Mouse (Mus musculus) embryonic facial prominence, embryonic 12.5 days (tissue): ENCODE data around the gene Pik3r5. TPM values are rescaled to one million over a fixed set of nuclear protein-coding genes. Genes with fewer than 3 reads are reported as not detected.

Experiments used
- ATAC-seq: fragments of 200-750 bp; cut with Nextera tagmentation; 2 replicates; pipeline ENCODE4 v1.8.0; 2017; ENCODE audit not compliant: insufficient number of reproducible peaks, insufficient read depth, low FRiP score, low TSS enrichment
- H3K27ac ChIP-seq: fragments of 300-500 bp; sonication (generic); 2 replicates; pipeline ENCODE4 v1.5.1; 2016; ENCODE audit warnings: mild to moderate bottlenecking
- H3K27me3 ChIP-seq: fragments of 300-500 bp; sonication (generic); 2 replicates; pipeline ENCODE4 v1.6.1; 2016; ENCODE audit warnings: mild to moderate bottlenecking, moderate library complexity
- H3K36me3 ChIP-seq: fragments of 300-500 bp; sonication (generic); 2 replicates; pipeline ENCODE4 v1.6.1; 2016; ENCODE audit warnings: mild to moderate bottlenecking
- H3K4me1 ChIP-seq: fragments of 300-500 bp; sonication (generic); 2 replicates; pipeline ENCODE4 v1.6.1; 2016
- H3K4me2 ChIP-seq: fragments of 300-500 bp; sonication (generic); replicated peaks from 2 replicates; pipeline ENCODE4 v1.6.1; 2016; ENCODE audit warnings: mild to moderate bottlenecking, moderate library complexity
- H3K4me3 ChIP-seq: fragments of 300-500 bp; sonication (generic); 2 replicates; pipeline ENCODE4 v1.5.1; 2016; ENCODE audit warnings: mild to moderate bottlenecking
- H3K9ac ChIP-seq: fragments of 300-500 bp; sonication (generic); 2 replicates; pipeline ENCODE4 v1.6.1; 2016; ENCODE audit warnings: mild to moderate bottlenecking, moderate library complexity
- H3K9me3 ChIP-seq: fragments of 300-500 bp; sonication (generic); 2 replicates; pipeline ENCODE4 v1.6.1; 2016; ENCODE audit warnings: mild to moderate bottlenecking, moderate library complexity
- WGBS: fragments of 180-500 bp; shearing (Covaris S2); methylation state at CpG from one replicate; pipeline ENCODE4 v1.1.7; 2016; 5-methylcytosine and 5-hydroxymethylcytosine counted together
- polyA plus RNA-seq: library from polyadenylated mRNA; unstranded; fragments of >200 nt; fragmentation: Nextera tagmentation; extraction: Ambion mirVana; gene quantifications from 2 replicates; pipeline ENCODE4 v1.2.1, GENCODE M21; 2016

Gene Pik3r5
- polyA plus RNA-seq, 1 experiment from 2014 or later: 0.70 TPM

DNA sequence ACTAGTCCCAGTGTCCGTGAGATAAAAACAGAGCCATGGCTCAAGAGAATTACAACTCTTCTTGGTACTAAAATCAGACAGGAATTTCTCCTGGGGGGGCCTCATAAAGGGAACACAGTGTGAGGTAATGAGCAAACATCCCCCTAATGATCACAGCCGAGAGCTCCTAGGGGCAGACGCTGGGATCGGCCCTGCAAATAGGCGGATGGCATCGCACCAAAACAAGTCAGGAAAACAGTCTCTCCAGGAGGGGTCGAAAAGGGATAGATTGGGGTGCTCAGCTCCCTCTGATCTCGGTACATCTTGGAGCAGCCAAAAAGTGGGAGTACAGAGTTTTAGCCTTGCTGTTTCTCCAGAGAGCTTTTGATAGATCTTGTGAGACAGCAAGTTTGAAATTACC lies 42.3 kb upstream of the Pik3r5 start:
- no peak overlapping the region for H3K27ac ChIP-seq
- no peak for ATAC-seq
- H3K4me1 ChIP-seq: peaks cover 24% of the 10 kb centered on the region
- no peak overlapping the region for H3K4me3 ChIP-seq
- 5% methylated on average over 8 of the region's 8 CpGs for WGBS
- H3K36me3 ChIP-seq: no peaks in the 10 kb centered on the region
- H3K4me2 ChIP-seq: no peak overlapping the region
- no peaks in the 10 kb centered on the region for H3K9me3 ChIP-seq
- H3K27me3 ChIP-seq: peaks cover 93% of the 10 kb centered on the region
- no peak overlapping the region for H3K9ac ChIP-seq

DNA sequence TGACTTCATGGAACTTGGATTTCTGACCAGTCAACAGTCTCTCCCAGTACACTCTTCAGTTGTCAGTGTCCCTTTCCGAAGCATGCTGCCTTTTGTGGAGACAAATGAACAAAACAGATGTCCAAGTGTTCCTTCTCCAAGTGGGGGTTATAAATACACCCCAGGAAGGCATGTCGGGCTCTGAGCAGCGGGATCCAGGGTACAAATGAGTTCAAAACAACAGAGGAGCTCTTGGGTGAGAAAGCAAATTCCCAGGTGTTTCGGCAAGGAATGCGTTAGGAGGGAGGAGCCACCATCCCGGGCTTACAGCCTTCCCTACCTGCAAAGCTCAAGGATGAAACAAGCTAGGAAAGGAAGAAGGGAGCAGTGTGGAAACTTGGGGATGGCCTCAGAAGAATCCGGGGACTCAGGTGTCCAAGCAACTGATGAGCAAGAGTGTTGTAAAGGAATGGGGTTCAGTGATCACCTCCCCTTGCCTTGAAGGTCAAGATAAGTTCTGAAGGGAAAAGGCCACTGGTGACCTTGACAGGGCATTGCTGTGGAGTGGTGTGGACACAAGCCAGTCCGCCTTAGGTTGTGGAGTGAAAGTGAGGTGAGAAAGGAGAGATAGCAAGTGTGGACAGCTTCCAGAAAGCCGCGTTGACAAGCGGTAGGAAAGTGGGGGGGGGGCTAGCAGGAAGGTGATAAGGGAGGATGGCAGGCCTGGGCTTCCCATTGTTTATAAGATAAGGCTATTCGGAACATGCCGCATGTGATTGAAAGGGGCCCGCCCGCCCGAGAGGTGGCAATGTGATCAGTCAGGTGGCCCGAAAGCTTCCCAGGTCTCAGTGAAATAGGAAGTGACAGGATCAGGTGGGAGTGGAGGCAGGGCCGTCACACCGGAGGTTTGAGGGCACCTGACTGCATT lies 41.3 kb upstream of the Pik3r5 start:
- 4% methylated on average over 19 of the region's 19 CpGs for WGBS
- H3K4me2 ChIP-seq: 0 out of 2 replicates have a peak overlapping the region, but pooled peaks have one; percentile 2
- no peak for ATAC-seq
- no peak overlapping the region for H3K27ac ChIP-seq
- H3K9me3 ChIP-seq: no peaks in the 10 kb centered on the region
- H3K27me3 ChIP-seq: peaks cover 93% of the 10 kb centered on the region
- H3K9ac ChIP-seq: no peak overlapping the region
- peaks cover 14% of the 10 kb centered on the region; the same call in 1 of the 2 replicates for H3K4me1 ChIP-seq
- no peaks in the 10 kb centered on the region for H3K36me3 ChIP-seq
- no peak overlapping the region for H3K4me3 ChIP-seq

DNA sequence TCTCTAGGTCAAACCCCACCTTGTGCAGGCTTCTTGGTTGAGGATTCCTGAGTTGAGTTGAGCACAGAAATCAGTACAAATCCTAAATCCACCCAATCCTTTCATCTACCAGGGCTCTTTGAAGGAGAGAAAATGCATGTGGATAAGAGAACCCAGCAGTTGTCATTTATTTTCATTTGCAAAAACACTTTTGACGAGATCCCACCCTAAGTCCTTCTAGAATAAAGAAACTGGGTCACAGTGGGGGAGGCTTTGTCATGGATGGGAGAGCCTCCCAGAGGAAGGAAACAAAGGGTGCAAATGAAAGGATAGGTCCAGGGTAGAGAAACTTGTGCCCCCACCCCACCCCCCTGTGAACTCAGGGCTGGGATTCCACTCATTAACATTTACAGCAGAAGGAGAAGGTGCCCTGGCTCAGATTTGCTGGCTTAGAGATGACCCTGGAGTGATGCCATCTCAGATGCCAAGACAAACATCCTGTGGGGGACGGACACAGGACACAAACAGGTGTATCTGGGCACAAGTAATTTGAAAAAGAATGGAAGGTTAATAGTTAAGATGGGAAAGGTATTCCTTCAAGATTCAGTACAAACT lies 37.9 kb upstream of the Pik3r5 start:
- Histone ChIP-seq H3K4me1 (0 out of 2 replicates have a peak, but pooled peaks cover 6% of the 10 kb centered on the region), H3K9ac (no peak overlapping the region), H3K4me2 (no peak overlapping the region), H3K36me3 (no peaks in the 10 kb centered on the region), H3K9me3 (no peaks in the 10 kb centered on the region), H3K4me3 (no peak overlapping the region), H3K27me3 (peaks cover 95% of the 10 kb centered on the region), H3K27ac (no peak overlapping the region)
- 35% methylated on average over 2 of the region's 2 CpGs for WGBS
- no peak for ATAC-seq

DNA sequence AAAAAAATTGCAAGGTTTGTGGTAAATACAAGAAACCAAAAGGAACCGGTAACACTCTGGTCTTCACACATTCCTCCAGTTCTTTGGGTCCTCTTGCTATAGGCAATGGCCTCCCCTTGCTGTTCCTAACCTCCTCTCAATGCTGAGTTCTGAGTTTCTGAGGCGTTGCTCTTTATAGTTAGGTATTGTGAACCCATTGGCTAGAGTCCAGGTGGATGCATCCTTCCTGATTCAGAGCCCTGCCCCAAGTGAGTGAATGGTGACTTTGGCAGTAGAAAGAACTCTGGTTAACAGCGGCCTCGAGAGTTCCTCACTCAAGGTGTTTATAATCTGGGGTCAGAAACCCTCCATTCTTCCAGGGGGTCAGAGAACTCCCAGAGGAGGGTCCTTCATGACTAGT lies 37.2 kb upstream of the Pik3r5 start:
- WGBS: 38% methylated on average over 4 of the region's 4 CpGs
- no peaks in the 10 kb centered on the region for H3K36me3 ChIP-seq
- peaks cover 96% of the 10 kb centered on the region for H3K27me3 ChIP-seq
- ATAC-seq: no peak
- H3K4me2 ChIP-seq: no peak overlapping the region
- no peak overlapping the region for H3K9ac ChIP-seq
- H3K4me3 ChIP-seq: no peak overlapping the region
- peaks cover 12% of the 10 kb centered on the region; the same call in 1 of the 2 replicates for H3K4me1 ChIP-seq
- H3K9me3 ChIP-seq: no peaks in the 10 kb centered on the region
- H3K27ac ChIP-seq: no peak overlapping the region

DNA sequence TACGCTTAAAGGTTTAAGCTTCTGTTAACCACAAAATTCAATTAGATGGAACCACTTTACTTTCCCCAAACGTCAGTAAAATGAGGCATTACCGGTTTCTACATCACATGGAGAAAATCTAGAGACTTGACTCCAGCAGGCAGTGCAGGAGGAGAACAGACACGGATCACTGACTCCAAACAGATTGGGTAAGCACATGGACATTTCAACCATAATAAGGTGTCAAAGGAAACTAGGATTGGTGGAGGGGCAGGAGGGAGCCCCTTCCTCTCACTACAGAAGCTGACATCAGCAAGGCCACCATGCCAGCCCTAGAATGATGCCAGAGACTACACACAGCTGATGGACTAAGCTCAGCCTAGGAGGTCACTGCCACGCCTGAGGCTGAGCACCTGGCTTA lies 36.4 kb upstream of the Pik3r5 start:
- H3K4me3 ChIP-seq: no peak overlapping the region
- no peaks in the 10 kb centered on the region for H3K9me3 ChIP-seq
- H3K27me3 ChIP-seq: peaks cover 96% of the 10 kb centered on the region
- no peak overlapping the region for H3K4me2 ChIP-seq
- peaks cover 17% of the 10 kb centered on the region for H3K4me1 ChIP-seq
- 48% methylated on average over 5 of the region's 5 CpGs for WGBS
- H3K9ac ChIP-seq: no peak overlapping the region
- H3K27ac ChIP-seq: no peak overlapping the region
- ATAC-seq: no peak
- H3K36me3 ChIP-seq: no peaks in the 10 kb centered on the region

DNA sequence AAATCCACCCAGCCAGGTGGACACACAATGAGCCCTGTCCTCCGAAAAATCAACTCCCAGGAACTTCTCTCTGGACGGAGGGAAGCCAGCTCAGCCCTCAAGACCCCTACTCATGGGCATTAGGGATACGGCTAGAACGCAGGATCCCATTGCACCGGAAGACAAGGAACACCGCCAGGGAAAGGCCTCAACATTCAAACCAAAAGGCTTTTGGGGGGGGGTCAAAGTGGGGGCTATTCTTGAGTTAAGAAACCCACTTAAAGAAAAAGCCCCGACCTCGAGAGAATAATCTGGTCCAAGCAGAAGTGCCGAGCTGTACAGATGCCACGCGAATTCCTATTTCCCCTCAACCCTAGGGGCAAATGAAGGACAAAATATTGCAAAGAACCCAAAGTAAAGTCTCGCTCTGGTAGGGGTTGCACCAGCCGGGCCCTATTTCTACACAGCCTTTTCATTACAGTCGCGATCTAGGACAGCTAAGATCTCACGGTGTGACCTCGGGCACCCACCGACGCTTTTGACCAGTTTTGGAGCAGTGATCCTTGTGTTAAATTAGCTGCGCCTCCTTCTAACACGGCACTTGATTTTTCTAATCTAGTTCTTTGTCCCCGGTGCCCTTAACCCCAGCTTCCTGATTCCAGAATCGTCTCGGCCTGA lies 32.9 kb upstream of the Pik3r5 start:
- ATAC-seq: no peak
- Histone ChIP-seq H3K4me2 (peak overlapping the region; percentile 87), H3K36me3 (no peaks in the 10 kb centered on the region), H3K9ac (no peak overlapping the region), H3K27ac (no peak overlapping the region), H3K4me3 (peak overlapping the region; percentile 43), H3K27me3 (peaks cover 90% of the 10 kb centered on the region), H3K4me1 (peaks cover 16% of the 10 kb centered on the region), H3K9me3 (no peaks in the 10 kb centered on the region)
- 5% methylated on average over 24 of the region's 24 CpGs for WGBS

DNA sequence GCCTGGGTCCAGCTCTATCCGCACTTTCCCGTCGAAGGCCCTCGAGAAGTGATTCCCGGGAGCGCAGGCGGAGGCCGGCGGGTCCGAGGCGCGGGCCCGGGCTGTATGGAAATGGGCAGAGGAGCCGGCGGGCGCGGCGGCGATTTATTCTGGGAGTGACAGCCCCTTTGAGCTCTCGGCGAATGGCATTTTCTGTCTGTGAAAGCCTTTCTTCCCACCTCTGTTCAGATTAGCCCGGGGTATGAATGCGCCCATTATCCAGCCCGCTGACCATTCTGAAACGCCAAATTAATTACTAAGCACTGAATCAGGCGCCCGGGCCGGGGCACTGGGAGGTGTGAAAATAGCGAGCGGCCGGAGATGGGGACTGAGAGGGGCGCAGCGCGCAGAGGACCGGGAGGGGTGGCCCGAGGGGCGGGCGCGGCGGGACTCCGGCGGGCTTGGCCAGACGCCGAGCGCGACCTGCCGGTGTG lies 32.3 kb upstream of the Pik3r5 start:
- Histone ChIP-seq H3K27ac (no peak overlapping the region), H3K4me1 (peaks cover 16% of the 10 kb centered on the region), H3K27me3 (peaks cover 85% of the 10 kb centered on the region)

DNA sequence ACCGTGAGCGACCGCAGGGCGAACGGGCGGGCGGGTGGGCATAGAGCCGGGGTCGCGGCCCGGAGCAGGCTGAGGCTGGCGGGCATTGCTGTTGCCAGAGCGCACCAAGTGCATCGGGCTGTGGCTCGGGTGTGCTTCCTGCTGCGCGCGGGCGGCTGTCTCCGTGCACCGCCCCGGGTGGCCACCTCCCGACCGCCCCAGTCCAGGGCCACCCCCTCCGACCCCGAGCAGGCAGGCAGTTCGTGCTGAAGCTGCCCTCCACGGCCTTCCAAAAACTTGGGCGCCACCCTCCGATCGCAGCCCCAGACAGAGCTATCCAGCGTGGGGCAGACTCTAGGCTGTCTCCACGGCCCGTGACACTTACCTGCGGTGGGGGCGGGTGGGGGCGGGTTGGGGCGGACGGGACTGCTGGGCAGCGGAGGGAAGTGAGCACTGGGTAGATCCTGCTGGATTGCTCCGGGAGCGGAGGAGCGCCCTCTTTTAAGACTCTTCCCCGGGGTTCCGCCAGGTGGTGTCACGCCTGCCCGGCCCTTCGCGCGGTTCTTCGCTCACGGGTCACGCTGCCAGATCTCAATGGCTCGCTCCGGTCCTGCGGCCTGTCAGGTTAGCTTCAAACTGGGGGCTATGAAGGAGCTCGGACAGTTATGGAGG lies 31.8 kb upstream of the Pik3r5 start:
- Histone ChIP-seq H3K4me3 (peak overlapping the region; percentile 43), H3K36me3 (no peaks in the 10 kb centered on the region), H3K4me2 (peak overlapping the region; percentile 87), H3K27ac (no peak overlapping the region), H3K9ac (peak overlapping the region; percentile 60), H3K9me3 (no peaks in the 10 kb centered on the region), H3K4me1 (peaks cover 16% of the 10 kb centered on the region), H3K27me3 (peaks cover 79% of the 10 kb centered on the region)
- WGBS: under 1% methylated on average over 47 of the region's 57 CpGs
- peak; percentile 70; the same call in 1 of the 2 replicates for ATAC-seq

More for the DNA sequence above, 32.3 kb upstream of the Pik3r5 start:
- ATAC-seq: peak; percentile 49; the same call in 1 of the 2 replicates
- H3K4me3 ChIP-seq: peak overlapping the region; percentile 43
- H3K9me3 ChIP-seq: no peaks in the 10 kb centered on the region
- WGBS: under 1% methylated on average over 39 of the region's 47 CpGs
- peak overlapping the region; percentile 87 for H3K4me2 ChIP-seq
- peak overlapping the region; percentile 60 for H3K9ac ChIP-seq
- no peaks in the 10 kb centered on the region for H3K36me3 ChIP-seq

DNA sequence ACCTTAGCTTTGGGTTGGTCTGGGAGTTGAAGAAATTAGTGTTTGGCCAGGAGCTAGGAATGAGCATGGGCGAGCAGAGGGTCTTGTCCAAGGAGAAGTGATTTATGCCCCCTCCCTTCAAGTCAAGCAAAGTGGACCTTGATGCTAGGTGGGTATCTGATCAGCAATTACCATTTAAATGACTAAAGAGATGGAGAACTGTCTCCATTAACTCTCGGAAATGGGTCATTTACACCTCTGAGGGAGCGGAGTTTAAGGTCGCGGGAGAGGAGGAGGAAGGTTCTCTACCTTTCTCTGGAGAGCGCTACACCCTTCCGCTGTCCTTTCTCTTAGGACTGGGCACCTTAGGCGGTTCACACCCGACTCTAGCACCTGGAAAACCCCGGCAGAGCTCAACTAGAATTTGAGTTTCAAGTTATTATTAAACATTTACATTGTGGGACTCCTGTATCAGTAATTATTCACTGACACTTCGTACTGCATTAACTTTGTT lies 31.1 kb upstream of the Pik3r5 start, which contains the start of gene Ntn1:
TSS of gene Ntn1 (minus strand) at position 97 of the 493 bp plus-strand sequence.
- Histone ChIP-seq H3K9ac (peak within 1 kb of the TSS; percentile 60), H3K27ac (no peak within 1 kb of the TSS), H3K4me1 (peaks cover 16% of the 10 kb centered on the region), H3K4me2 (peak within 1 kb of the TSS; percentile 87), H3K36me3 (no peaks in the 10 kb centered on the region), H3K27me3 (peaks cover 73% of the 10 kb centered on the region), H3K4me3 (peak within 1 kb of the TSS; percentile 43), H3K9me3 (no peaks in the 10 kb centered on the region)
- no peak for ATAC-seq
- 5% methylated on average over 11 of the region's 11 CpGs for WGBS

DNA sequence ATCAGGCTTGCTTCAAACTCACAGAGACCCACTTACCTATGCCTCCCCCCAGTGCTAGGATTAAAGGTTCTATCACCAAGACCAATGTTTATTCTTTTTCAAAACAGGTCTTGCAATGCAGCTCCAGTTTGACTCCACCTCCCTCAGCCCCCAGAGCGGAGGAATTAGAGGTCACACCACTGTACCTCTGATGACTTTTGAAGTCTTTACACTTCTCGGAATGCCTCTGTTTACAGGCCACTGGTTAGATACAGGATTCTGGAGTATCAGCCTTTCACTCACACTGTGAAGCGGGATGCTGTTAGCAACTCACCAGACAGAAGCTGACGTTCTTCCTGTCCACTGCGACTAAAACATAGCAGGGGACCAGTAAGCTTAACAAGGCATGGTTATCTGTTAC lies 30.5 kb upstream of the Pik3r5 start:
- no peak overlapping the region for H3K9ac ChIP-seq
- no peak overlapping the region for H3K4me3 ChIP-seq
- peaks cover 66% of the 10 kb centered on the region for H3K27me3 ChIP-seq
- no peaks in the 10 kb centered on the region for H3K9me3 ChIP-seq
- H3K27ac ChIP-seq: no peak overlapping the region
- H3K36me3 ChIP-seq: no peaks in the 10 kb centered on the region
- H3K4me2 ChIP-seq: no peak overlapping the region
- no peak for ATAC-seq
- 19% methylated on average over 5 of the region's 5 CpGs for WGBS
- H3K4me1 ChIP-seq: peaks cover 16% of the 10 kb centered on the region

DNA sequence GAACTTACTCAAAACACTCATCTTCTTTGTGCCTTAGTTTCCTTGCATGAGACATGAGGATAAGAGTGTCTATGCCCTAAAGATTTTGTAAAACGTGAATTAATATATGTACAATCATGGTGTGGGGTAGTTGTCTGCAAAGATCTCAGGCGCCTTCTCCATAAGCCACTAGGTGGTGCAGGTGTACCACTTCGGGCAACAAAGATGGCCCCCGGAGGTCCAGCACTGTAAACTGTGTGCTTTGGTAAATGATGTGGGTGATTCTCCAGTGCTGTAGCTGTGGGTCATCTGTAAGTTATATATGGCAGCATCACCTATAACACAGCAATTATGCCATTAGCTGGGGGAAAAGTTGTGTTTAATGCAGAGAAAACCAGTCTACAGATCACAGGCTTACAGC lies 27.7 kb upstream of the Pik3r5 start:
- Histone ChIP-seq H3K4me3 (no peak overlapping the region), H3K36me3 (no peaks in the 10 kb centered on the region), H3K27me3 (peaks cover 44% of the 10 kb centered on the region), H3K27ac (no peak overlapping the region), H3K9ac (no peak overlapping the region), H3K4me2 (no peak overlapping the region), H3K4me1 (peaks cover 16% of the 10 kb centered on the region), H3K9me3 (no peaks in the 10 kb centered on the region)
- ATAC-seq: no peak
- WGBS: 51% methylated on average over 4 of the region's 4 CpGs
